Mouse (Mus musculus) kidney, embryonic 15.5 days (tissue): ENCODE measurements at regions not wholly inside any gene's neighbourhood (a gene's known extent, or its start where the extent isn't known, plus 50 kb on each side); places are given as distances from the start of the nearest gene placed in this dataset.
"Not testable (repeated sequence)": the region's sequence is repeated elsewhere in the genome, so short reads cannot be mapped to it uniquely, and the experiment has no call there.

ENCODE experiments used
- ATAC-seq: fragments of 200-750 bp; cut with Nextera tagmentation; replicated peaks from 2 replicates; pipeline ENCODE4 v1.8.0; 2017; ENCODE audit warnings: moderate TSS enrichment; ENCODE audit not compliant: low FRiP score
- H3K27ac ChIP-seq: fragments of 300-500 bp; sonication (generic); 2 replicates; pipeline ENCODE4 v1.5.1; 2015; ENCODE audit warnings: mild to moderate bottlenecking, inconsistent platforms
- H3K27me3 ChIP-seq: fragments of 300-500 bp; sonication (generic); 2 replicates; pipeline ENCODE4 v1.6.1; 2015; ENCODE audit warnings: inconsistent platforms
- H3K36me3 ChIP-seq: fragments of 300-500 bp; sonication (generic); 2 replicates; pipeline ENCODE4 v1.6.1; 2015; ENCODE audit warnings: inconsistent platforms
- H3K4me1 ChIP-seq: fragments of 300-500 bp; sonication (generic); 2 replicates; pipeline ENCODE4 v1.6.1; 2015; ENCODE audit warnings: inconsistent platforms
- H3K4me2 ChIP-seq: fragments of 300-500 bp; sonication (generic); 2 replicates; pipeline ENCODE4 v1.6.1; 2015; ENCODE audit warnings: moderate library complexity, mild to moderate bottlenecking, inconsistent platforms
- H3K4me3 ChIP-seq: fragments of 300-500 bp; sonication (generic); replicated peaks from 2 replicates; pipeline ENCODE4 v1.5.1; 2015; ENCODE audit warnings: mild to moderate bottlenecking, inconsistent platforms
- H3K9ac ChIP-seq: fragments of 300-500 bp; sonication (generic); 2 replicates; pipeline ENCODE4 v1.6.1; 2015; ENCODE audit warnings: mild to moderate bottlenecking, inconsistent platforms
- H3K9me3 ChIP-seq: fragments of 300-500 bp; sonication (generic); replicated peaks from 2 replicates; pipeline ENCODE4 v1.6.1; 2016; ENCODE audit warnings: inconsistent platforms
- WGBS: fragments of 180-500 bp; shearing (Covaris S2); methylation state at CpG from one replicate; pipeline ENCODE4 v1.1.7; 2015; ENCODE audit warnings: mixed read lengths; 5-methylcytosine and 5-hydroxymethylcytosine counted together

DNA sequence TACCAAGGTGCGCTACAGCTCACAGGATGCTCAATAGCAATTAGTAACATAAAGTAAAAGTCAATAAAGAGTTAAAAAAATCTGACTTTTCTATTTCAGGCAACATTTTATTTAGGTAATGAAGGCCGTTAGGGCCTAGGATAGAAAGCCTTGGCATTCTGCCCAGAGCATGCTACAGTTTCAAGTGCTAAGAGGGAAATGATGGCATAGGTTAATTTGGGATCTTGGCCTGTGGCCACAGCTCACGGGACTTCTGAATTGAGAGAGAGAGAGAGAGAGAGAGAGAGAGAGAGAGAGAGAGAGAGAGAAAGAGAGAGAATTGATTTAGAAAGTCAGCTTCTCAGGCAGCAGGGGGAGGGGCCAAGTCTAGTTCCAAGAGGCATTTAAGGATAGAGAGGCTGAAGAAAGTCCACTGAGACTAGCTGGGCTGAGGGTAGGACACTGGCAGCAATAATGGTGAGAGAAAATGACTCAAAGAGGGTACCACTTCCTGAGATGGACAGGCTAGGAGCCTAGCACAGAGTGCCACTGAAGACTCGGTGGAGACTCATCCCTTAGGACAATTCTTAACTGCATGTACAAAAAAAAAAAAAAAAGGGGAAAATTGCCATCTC is 52.6 kb upstream of the Klf14 start:
- Histone ChIP-seq H3K9me3 (no peaks in the 10 kb centered on the region), H3K9ac (no peak overlapping the region), H3K4me1 (peaks cover 25% of the 10 kb centered on the region), H3K27me3 (no peaks in the 10 kb centered on the region), H3K4me3 (no peak overlapping the region), H3K4me2 (no peak overlapping the region), H3K27ac (peak overlapping the region; percentile 42; the same call in 1 of the 2 replicates), H3K36me3 (no peaks in the 10 kb centered on the region)
- ATAC-seq: peak; percentile 73
- WGBS: 32% methylated on average over 4 of the region's 4 CpGs

DNA sequence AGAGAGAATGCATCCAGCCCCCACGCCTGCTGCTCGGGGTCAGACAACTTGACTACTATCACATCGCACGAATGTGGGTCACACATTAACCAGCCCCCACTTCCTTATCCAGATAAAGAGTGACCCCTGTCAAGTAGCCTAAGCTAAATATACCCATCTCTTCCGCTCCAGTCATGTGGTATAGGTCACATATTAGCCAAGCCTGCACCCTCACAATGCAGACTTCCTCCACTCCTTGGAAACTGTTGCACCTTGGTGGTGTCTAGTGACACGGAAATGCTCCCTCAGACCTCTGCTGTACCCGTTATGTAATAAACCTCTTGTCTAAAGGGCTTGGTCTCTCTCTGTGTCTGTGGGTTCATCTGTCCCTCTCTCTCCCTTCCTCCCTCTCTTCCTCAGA is 57.7 kb upstream of the Klf14 start:
- Histone ChIP-seq H3K4me2 (no peak overlapping the region), H3K9me3 (no peaks in the 10 kb centered on the region), H3K4me3 (no peak overlapping the region), H3K36me3 (no peaks in the 10 kb centered on the region), H3K9ac (no peak overlapping the region), H3K27me3 (no peaks in the 10 kb centered on the region), H3K27ac (no peak overlapping the region), H3K4me1 (peaks cover 17% of the 10 kb centered on the region)
- no peak for ATAC-seq
- WGBS: 23% methylated on average over 7 of the region's 7 CpGs

- no peaks in the 10 kb centered on the region for H3K36me3 ChIP-seq
- no peak overlapping the region for H3K4me2 ChIP-seq
- no peak overlapping the region for H3K9ac ChIP-seq
- no peak overlapping the region for H3K4me3 ChIP-seq
- no peaks in the 10 kb centered on the region for H3K9me3 ChIP-seq
- H3K27ac ChIP-seq: no peak overlapping the region
- WGBS: 86% methylated on average over 5 of the region's 5 CpGs
- no peak for ATAC-seq
- H3K4me1 ChIP-seq: peaks cover 2% of the 10 kb centered on the region; the same call in 1 of the 2 replicates
- H3K27me3 ChIP-seq: no peaks in the 10 kb centered on the region
Observed at GRCm38 (mm10) chr6:31021776-31022175, 62.9 kb upstream of the Klf14 start.

- ATAC-seq: no peak
- Histone ChIP-seq H3K9me3 (no peaks in the 10 kb centered on the region), H3K36me3 (no peaks in the 10 kb centered on the region)
Observed at GRCm38 (mm10) chr6:31029777-31030176, 70.9 kb upstream of the Klf14 start.

DNA sequence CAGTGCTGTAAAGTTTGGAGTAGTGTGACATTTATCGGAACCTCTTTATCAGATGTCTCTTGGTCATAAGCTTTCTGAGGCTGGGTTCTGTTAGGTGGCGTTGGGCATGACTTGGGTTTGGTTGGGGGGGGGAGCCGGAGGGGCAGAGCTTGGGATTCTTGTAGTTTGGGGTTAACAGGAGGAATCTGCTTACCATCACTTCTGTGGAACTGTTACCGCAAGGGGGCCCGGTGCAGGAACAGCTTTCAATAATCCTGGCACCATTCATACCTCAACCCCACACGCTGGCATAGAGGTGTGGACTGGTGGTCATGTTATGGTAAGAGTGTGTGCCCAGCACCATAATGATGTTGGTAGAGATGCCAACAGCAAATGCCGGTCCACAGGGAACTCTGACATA is 72.1 kb upstream of the Klf14 start:
- H3K27me3 ChIP-seq: no peaks in the 10 kb centered on the region
- no peak for ATAC-seq
- H3K27ac ChIP-seq: no peak overlapping the region
- H3K4me1 ChIP-seq: peaks cover 8% of the 10 kb centered on the region
- H3K9me3 ChIP-seq: no peaks in the 10 kb centered on the region
- no peaks in the 10 kb centered on the region for H3K36me3 ChIP-seq
- no peak overlapping the region for H3K4me2 ChIP-seq
- WGBS: 88% methylated on average over 7 of the region's 7 CpGs
- H3K9ac ChIP-seq: no peak overlapping the region
- no peak overlapping the region for H3K4me3 ChIP-seq

More at GRCm38 (mm10) chr6:31029777-31030176, 70.9 kb upstream of the Klf14 start:
- H3K4me2 ChIP-seq: no peak overlapping the region
- no peak overlapping the region for H3K4me3 ChIP-seq
- peaks cover 6% of the 10 kb centered on the region for H3K4me1 ChIP-seq
- WGBS: 87% methylated on average over 9 of the region's 9 CpGs
- H3K27ac ChIP-seq: no peak overlapping the region
- no peak overlapping the region for H3K9ac ChIP-seq
- no peaks in the 10 kb centered on the region for H3K27me3 ChIP-seq

DNA sequence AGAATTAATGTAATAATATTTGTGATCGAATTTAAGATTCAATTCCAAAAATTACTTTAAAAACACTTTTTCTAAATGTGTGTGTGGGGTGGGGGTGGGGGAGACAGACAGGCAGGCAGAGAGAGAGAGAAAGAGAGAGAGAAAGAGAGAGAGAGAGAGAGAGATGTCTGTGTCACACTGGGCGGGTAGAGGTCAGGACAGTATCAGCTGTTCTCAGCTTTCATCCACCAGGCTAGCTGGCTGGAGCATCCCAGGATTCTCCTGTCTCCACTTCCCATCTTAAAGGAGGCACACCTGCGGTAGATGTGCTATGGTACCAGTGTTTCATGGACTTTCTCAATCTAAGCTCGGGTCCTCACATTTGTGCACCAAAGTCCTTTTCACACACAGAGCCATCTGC is 73.3 kb upstream of the Klf14 start:
- ATAC-seq: no peak
- WGBS: 81% methylated on average over 4 of the region's 4 CpGs
- Histone ChIP-seq H3K36me3 (no peaks in the 10 kb centered on the region), H3K4me3 (no peak overlapping the region), H3K27me3 (no peaks in the 10 kb centered on the region), H3K9ac (no peak overlapping the region), H3K27ac (no peak overlapping the region), H3K4me1 (peaks cover 8% of the 10 kb centered on the region), H3K4me2 (no peak overlapping the region), H3K9me3 (no peaks in the 10 kb centered on the region)

- Histone ChIP-seq H3K36me3 (no peaks in the 10 kb centered on the region), H3K27ac (no peak overlapping the region), H3K9ac (no peak overlapping the region), H3K4me2 (peak overlapping the region; percentile 44), H3K4me3 (no peak overlapping the region), H3K9me3 (no peaks in the 10 kb centered on the region), H3K4me1 (peaks cover 8% of the 10 kb centered on the region), H3K27me3 (no peaks in the 10 kb centered on the region)
- 10% methylated on average over 12 of the region's 12 CpGs for WGBS
- peak; percentile 76 for ATAC-seq
Observed at GRCm38 (mm10) chr6:31032980-31033608, 74.2 kb upstream of the Klf14 start.

GRCm38 (mm10) chr6:31034796-31035195 is 75.9 kb upstream of the Klf14 start:
- Histone ChIP-seq H3K27ac (no peak overlapping the region), H3K4me3 (no peak overlapping the region), H3K4me2 (no peak overlapping the region), H3K4me1 (peaks cover 8% of the 10 kb centered on the region), H3K9ac (no peak overlapping the region), H3K27me3 (no peaks in the 10 kb centered on the region), H3K9me3 (no peaks in the 10 kb centered on the region), H3K36me3 (no peaks in the 10 kb centered on the region)
- ATAC-seq: no peak
- 60% methylated on average over 10 of the region's 10 CpGs for WGBS

DNA sequence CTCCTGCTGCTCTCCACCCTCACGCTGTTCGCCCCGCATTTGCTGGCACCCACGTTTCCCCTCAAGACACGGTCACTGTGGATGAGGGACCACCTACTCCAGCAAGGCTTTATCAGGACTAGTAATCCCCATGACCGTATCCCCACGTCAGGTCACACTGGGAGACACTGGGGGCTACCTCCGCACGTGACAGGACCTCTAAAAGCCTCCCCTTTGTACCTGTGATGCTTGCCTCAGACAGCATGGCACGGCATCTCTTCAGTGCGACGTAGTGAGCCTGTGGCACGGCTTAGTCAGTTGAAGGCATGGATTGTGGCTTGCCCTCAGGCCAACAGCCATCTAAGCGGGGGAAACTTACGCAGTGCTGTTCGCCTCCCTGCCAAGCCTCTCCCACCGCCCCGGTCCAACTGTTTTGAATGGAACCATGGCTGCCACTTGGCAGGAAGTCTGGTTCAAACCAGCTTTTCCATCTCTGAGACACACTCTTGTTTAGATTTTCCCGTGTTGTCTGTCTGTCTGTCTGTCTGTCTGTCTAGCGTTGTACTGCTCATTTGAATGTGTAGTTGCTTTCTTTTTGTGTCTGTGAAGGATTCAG is 79.0 kb upstream of the Klf14 start:
- WGBS: 76% methylated on average over 20 of the region's 20 CpGs
- no peaks in the 10 kb centered on the region for H3K36me3 ChIP-seq
- H3K27ac ChIP-seq: 0 out of 2 replicates have a peak overlapping the region, but pooled peaks have one; percentile 13
- no peak overlapping the region for H3K4me3 ChIP-seq
- H3K9ac ChIP-seq: no peak overlapping the region
- peaks cover 5% of the 10 kb centered on the region for H3K4me1 ChIP-seq
- ATAC-seq: no peak
- H3K4me2 ChIP-seq: peak overlapping the region; percentile 16; the same call in 1 of the 2 replicates
- H3K9me3 ChIP-seq: no peaks in the 10 kb centered on the region
- H3K27me3 ChIP-seq: no peaks in the 10 kb centered on the region

DNA sequence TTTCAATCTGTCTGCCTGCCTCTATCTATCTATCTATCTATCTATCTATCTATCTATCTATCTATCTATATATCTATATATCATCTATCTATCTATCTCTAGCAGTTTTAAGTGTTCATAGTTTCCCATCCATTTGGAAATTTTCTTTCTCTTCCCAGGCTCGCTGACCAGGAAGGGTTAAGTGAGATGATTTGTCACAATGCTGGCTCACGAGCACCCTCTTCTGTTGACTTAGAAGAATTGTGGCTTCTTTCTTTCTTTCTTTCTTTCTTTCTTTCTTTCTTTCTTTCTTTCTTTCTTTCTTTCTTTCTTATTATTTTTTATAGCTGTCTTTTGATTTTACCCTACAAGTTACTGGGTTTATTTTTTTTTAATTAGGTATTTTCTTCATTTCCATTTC is 79.6 kb upstream of the Klf14 start:
- not testable (repeated sequence) for H3K27ac ChIP-seq, ATAC-seq, H3K27me3 ChIP-seq, H3K4me1 ChIP-seq, H3K36me3 ChIP-seq, H3K4me3 ChIP-seq, H3K9ac ChIP-seq, H3K9me3 ChIP-seq
- 6% methylated on average over 2 of the region's 2 CpGs for WGBS
- 0 out of 2 replicates have a peak overlapping the region, but pooled peaks have one; percentile 16 for H3K4me2 ChIP-seq

DNA sequence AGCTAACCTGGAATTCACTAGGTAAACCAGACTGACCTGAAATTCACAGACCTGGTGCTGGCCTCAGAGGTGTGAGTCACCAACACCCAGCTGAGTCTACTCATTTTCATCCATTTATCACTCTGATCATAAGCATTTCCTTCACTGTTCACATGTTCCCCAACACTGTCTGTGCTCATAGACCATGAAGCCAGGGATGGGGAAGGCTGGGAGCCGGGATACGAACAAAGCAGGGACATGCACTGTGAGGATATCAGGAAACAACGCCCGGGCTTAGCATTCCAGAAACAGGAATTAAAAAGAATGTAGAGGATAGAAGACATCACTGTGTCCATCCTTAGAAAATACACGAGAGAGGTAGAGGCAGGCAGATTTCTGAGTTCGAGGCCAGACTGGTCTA is 80.6 kb upstream of the Klf14 start:
- ATAC-seq: no peak
- 77% methylated on average over 6 of the region's 6 CpGs for WGBS
- Histone ChIP-seq H3K36me3 (no peaks in the 10 kb centered on the region), H3K27me3 (no peaks in the 10 kb centered on the region), H3K4me3 (no peak overlapping the region), H3K9me3 (no peaks in the 10 kb centered on the region), H3K9ac (no peak overlapping the region), H3K27ac (no peak overlapping the region), H3K4me1 (peaks cover 4% of the 10 kb centered on the region; the same call in 1 of the 2 replicates), H3K4me2 (no peak overlapping the region)

- no peak for ATAC-seq
- Histone ChIP-seq H3K9me3 (no peaks in the 10 kb centered on the region), H3K27me3 (no peaks in the 10 kb centered on the region), H3K4me1 (no peaks in the 10 kb centered on the region), H3K4me2 (no peak overlapping the region), H3K36me3 (no peaks in the 10 kb centered on the region), H3K4me3 (no peak overlapping the region), H3K9ac (no peak overlapping the region), H3K27ac (no peak overlapping the region)
- 85% methylated on average over 6 of the region's 6 CpGs for WGBS
Observed at GRCm38 (mm10) chr6:31040783-31041182, 81.9 kb upstream of the Klf14 start.
